Mouse (Mus musculus) c-Kit-negative CD71-positive TER-119-positive erythroid progenitor cells, embryonic 14.5 days (primary cell): ENCODE results near the gene Shroom2.
"Not testable (repeated sequence)": the region's sequence is repeated elsewhere in the genome, so short reads cannot be mapped to it uniquely, and the experiment has no call there.

Source experiments
- DNase-seq: peaks from one replicate; pipeline ENCODE4 v3.0.0-alpha.2; 2013; ENCODE audit warnings: low read depth, low spot score

The Shroom2 gene

DNA sequence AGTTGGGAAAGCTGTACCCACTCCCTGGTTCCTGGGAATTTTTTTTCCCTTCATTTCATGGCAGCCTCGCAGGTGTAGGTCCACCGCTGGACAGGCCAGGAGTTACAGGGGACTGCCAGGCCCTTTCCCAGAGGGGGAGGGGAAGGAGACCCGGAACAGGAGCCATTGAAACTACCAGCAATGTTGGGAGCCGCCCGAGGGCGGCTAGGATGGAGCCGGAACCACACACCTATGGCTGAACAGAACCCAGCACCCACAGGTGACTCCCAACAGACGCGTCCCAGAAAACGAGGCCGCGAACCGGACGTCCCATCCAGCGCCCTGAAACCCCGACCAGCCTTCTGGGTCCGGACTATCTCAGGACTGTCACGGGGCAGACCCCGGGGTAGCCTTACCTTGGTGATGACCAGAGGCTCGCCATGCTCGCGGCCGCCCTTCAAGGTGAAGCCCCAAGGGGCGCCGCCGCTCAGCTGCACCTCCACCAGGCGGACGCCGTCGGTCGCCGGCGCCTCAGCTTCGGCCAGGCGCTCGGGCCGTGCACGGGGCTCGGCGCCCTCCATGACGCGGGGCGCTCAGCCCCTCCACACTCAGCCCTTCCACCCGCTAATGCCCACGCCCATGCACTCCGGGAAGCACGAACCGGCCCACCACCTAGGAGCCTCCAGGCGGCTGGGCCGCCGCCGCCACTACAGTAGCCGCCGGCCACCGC, at the start of gene Shroom2:
TSS of gene Shroom2 (minus strand) at position 575 of the 709 bp plus-strand sequence.
- no peak for DNase-seq

DNA sequence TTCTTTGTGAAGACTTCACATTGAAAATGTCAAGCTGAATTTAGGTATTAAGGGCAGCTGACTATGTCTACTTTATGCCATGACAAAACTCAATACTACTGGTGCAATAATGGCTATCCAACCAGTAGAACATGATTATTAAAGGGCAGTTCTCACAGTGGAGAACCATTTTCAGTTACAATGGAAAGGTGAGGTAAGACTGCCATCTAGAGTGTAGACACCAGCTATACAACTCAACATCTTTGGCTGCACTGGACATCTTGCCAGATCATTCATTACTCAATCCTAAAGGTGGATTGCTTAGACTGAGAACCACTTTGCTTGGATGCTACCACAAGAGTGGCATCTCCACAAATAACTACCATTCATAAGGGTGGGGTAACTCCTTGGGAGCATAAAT, 49.7 kb upstream of the Shroom2 start:
- DNase-seq: no peak

DNA sequence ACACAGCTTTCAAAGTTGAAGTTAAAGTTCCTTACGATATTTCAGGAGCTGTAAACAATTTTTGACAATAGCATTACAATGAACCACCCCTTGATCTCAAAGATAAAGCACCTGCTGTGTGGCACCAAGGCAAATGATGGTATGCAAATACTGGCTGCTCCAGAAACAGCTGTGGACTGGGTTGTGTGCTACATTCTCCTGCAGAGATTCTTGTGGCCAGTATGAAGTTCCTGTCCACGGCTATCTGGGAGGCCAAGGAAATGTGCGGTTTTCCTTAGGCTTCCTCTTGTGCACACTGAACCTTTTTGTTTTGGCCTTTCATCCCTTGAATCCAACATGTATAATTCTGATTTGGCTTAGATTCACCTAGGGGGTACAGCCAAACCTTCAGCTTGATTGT, 44.1 kb upstream of the Shroom2 start:
- DNase-seq: no peak

DNA sequence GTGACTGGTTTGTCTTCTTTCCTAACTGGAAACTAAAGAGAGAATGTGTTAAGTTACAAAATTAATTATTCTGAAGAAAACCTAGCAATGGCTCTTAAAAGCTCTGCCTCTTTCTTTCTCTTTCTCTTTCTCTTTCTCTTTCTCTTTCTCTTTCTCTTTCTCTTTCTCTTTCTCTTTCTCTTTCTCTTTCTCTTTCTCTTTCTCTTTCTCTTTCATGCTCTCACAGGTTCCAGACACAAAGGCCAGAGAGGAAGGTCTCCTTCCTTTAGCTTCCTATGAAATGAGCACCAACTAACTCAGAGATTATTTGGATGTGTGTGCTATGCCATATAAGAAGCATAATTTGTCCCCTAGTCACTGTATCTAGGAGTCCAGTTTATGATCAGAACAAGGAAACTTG, 36.1 kb upstream of the Shroom2 start:
- no peak for DNase-seq

GRCm38 (mm10) chrX:152788611-152789010, 19.3 kb upstream of the Shroom2 start:
- DNase-seq: no peak

DNA sequence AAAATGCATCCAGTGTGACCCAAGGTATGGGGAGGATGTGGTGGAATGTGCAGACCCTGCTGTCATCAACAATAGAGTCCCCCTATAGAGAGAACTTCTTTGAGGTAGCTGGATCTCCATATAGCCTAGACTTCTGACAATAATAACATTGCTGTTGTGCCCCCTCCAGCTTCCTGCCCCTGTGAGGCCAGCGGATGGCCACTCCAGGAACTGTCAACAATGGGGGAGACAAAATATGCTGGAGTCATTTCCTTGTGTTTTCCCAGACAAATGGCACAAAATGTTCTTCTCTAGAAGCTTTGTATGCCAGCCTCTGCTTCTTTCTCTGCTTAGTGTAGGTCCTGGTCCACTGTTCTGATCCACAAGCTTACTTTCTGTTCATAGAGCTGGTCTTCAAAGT, 18.9 kb upstream of the Shroom2 start:
- no peak for DNase-seq

GRCm38 (mm10) chrX:152781720-152782403, 12.6 kb upstream of the Shroom2 start, which contains the start of gene Gpr143:
Gpr143 (plus strand) TSS chrX:152781921.
- DNase-seq: no peak

DNA sequence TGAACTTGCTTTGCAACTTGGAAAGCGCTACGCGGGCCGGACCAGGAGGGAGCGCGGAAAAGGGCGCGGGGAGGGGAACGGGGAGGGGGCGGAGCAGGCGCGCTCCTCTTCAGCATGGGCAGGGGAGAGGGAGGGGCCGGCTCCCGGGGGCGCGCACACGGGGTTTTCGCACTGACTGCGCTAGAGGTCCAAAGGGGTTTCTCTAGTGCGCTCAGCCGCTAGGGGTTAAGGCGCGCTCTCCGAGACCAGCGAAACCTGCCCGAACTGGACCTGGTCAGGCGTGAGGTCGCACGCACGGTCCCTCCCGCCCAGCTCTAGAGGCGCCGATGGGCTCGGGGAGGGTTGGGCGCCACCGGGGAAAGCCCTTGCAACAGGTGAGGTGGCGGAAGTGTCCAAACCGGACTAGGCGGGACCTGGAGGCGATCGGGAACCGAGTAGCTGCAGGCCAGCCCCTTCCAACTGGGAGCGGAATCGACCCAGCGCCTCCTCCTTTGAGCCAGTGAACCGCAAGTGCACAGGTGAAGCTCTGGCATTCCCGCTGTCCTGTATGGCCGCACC, 414 bp upstream of the Shroom2 start:
- no peak for DNase-seq

- no peak for DNase-seq
These were observed 5.1 kb downstream of the Shroom2 start for GRCm38 (mm10) chrX:152764171-152764570.

- DNase-seq: no peak
These were observed 6.4 kb downstream of the Shroom2 start for GRCm38 (mm10) chrX:152762855-152763254.

- DNase-seq: no peak
These were observed 6.8 kb downstream of the Shroom2 start for GRCm38 (mm10) chrX:152762437-152762836.

GRCm38 (mm10) chrX:152756293-152756692, 13.0 kb downstream of the Shroom2 start:
- DNase-seq: no peak

- no peak for DNase-seq
These were observed 13.4 kb downstream of the Shroom2 start for GRCm38 (mm10) chrX:152755819-152756218.

- DNase-seq: no peak
These were observed 23.3 kb downstream of the Shroom2 start for GRCm38 (mm10) chrX:152745925-152746324.

DNA sequence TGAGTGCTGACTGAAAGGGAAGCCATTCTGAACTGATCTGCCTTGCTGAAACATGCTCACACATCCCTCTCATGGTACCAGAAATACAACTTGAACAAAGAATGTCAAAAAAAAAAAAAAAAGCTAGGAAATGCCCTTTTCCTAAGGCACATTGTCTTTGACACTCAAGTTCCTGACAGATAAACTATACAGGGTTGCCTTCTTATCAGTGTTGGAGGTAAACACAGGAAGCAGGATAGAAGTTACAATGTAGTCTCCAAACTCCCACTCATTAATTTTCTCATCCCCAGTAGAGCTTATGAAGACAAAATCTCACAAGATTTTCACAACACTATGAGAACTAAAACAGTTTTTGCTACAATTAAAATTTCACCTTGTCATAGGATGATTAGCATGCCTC, 25.6 kb downstream of the Shroom2 start:
- no peak for DNase-seq

- no peak for DNase-seq
These were observed 30.4 kb downstream of the Shroom2 start for GRCm38 (mm10) chrX:152738759-152739368.

GRCm38 (mm10) chrX:152738191-152738590, 31.1 kb downstream of the Shroom2 start:
- DNase-seq: no peak

DNA sequence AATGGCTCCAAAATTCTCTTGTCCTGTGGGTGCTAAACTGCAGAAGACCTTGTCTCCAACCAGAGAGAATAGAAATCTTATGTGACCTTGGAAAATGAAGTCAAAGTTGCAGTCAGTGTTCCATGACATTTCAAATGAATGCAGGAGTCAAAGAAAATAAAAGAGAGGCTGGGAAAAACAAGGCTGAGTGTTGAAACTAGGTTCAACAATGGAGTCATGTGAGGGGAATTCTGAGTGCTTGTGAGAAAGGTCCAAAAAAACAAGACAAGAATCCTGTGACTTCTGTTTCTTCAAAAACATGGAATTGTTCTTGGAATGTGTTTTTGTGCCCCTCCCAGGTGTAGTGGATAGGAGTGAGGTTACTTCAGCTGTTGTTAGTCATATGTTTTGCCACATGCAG, 34.0 kb downstream of the Shroom2 start:
- DNase-seq: no peak

GRCm38 (mm10) chrX:152716693-152717092, 52.6 kb downstream of the Shroom2 start:
- DNase-seq: no peak

- not testable (repeated sequence) for DNase-seq
These were observed 58.5 kb downstream of the Shroom2 start for GRCm38 (mm10) chrX:152710715-152711114.

DNA sequence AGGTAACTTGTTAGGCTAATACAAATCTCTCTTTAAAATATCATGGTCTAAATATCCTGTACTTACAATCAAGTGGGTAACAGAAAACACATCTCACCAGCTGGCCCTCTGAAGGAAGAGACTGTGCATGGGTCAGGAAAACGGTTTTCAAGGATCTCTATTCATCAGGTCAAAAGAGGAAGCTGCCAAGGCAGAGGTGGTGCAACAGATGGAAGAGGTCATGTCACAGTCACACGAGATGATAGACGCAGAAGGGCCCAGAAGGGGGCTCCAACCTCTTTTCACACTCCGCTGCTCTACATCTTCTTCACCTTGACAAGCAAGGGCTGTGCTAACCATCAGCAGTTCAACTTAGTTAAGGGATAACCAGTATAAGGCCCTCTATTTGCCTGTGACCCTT, 60.9 kb downstream of the Shroom2 start:
- no peak for DNase-seq

- DNase-seq: no peak
These were observed 63.9 kb downstream of the Shroom2 start for GRCm38 (mm10) chrX:152705397-152705796.
